Mouse (Mus musculus) liver, embryonic 12.5 days (tissue): ENCODE data around the gene 4933411K16Rik. TPM values are rescaled to one million over a fixed set of nuclear protein-coding genes. Genes with fewer than 3 reads are reported as not detected.

Experiments used
- ATAC-seq: fragments of 200-750 bp; cut with Nextera tagmentation; 2 replicates; pipeline ENCODE4 v1.8.0; 2017; ENCODE audit warnings: moderate number of reproducible peaks, mild to moderate bottlenecking, moderate library complexity
- H3K27ac ChIP-seq: fragments of 300-500 bp; sonication (generic); 2 replicates; pipeline ENCODE4 v1.5.1; 2016; ENCODE audit warnings: mild to moderate bottlenecking
- H3K27me3 ChIP-seq: fragments of 300-500 bp; sonication (generic); replicated peaks from 2 replicates; pipeline ENCODE4 v1.6.1; 2016; ENCODE audit warnings: mild to moderate bottlenecking, moderate library complexity
- H3K36me3 ChIP-seq: fragments of 300-500 bp; sonication (generic); 2 replicates; pipeline ENCODE4 v1.6.1; 2016; ENCODE audit warnings: mild to moderate bottlenecking, moderate library complexity
- H3K4me1 ChIP-seq: fragments of 300-500 bp; sonication (generic); 2 replicates; pipeline ENCODE4 v1.6.1; 2016
- H3K4me2 ChIP-seq: fragments of 300-500 bp; sonication (generic); 2 replicates; pipeline ENCODE4 v1.6.1; 2016; ENCODE audit warnings: mild to moderate bottlenecking, moderate library complexity
- H3K4me3 ChIP-seq: fragments of 300-500 bp; sonication (generic); 2 replicates; pipeline ENCODE4 v1.5.1; 2016; ENCODE audit warnings: mild to moderate bottlenecking, moderate library complexity
- H3K9ac ChIP-seq: fragments of 300-500 bp; sonication (generic); 2 replicates; pipeline ENCODE4 v1.6.1; 2016; ENCODE audit warnings: mild to moderate bottlenecking, moderate library complexity
- H3K9me3 ChIP-seq: fragments of 300-500 bp; sonication (generic); replicated peaks from 2 replicates; pipeline ENCODE4 v1.6.1; 2016; ENCODE audit warnings: mild to moderate bottlenecking, moderate library complexity
- WGBS: fragments of 180-500 bp; shearing (Covaris S2); methylation state at CpG from one replicate; pipeline ENCODE4 v1.1.7; 2016; ENCODE audit not compliant: insufficient replicate concordance; 5-methylcytosine and 5-hydroxymethylcytosine counted together
- polyA plus RNA-seq: library from polyadenylated mRNA; unstranded; fragments of >200 nt; fragmentation: Nextera tagmentation; extraction: Ambion mirVana; gene quantifications from 2 replicates; pipeline ENCODE4 v1.2.1, GENCODE M21; 2016

Gene 4933411K16Rik
- polyA plus RNA-seq, 1 experiment from 2014 or later, result 0.08 TPM

DNA sequence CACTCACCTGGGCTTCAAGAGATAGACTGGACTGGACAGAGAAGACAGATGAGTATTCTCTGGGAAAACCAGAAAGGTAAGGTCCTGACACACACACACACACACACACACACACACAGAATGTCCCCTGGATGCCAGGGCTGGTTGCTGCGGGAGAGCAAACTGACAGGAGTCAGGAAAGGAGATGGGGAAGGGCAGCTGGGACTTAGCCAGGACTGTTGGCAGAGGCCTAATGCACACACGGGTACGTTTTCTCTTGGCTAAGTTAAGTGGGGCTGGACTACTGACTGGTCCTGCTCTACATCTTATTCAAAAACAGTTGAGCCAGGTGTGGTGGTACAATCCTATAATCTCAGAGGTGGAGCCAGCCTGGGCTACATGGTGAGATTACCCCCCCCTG lies 15.7 kb upstream of the 4933411K16Rik start:
- Histone ChIP-seq H3K36me3 (peaks cover 5% of the 10 kb centered on the region; the same call in 1 of the 2 replicates), H3K4me1 (peaks cover 20% of the 10 kb centered on the region), H3K27ac (no peak overlapping the region), H3K4me3 (no peak overlapping the region), H3K9me3 (no peaks in the 10 kb centered on the region), H3K4me2 (no peak overlapping the region), H3K27me3 (peaks cover 31% of the 10 kb centered on the region), H3K9ac (no peak overlapping the region; the same call in 1 of the 2 replicates)
- WGBS, result 75% methylated on average over 3 of the region's 3 CpGs
- no peak for ATAC-seq

- H3K27ac ChIP-seq, result no peak overlapping the region
- H3K9ac ChIP-seq, result no peak overlapping the region
- peaks cover 5% of the 10 kb centered on the region; the same call in 1 of the 2 replicates for H3K36me3 ChIP-seq
- no peak overlapping the region for H3K4me2 ChIP-seq
- H3K27me3 ChIP-seq, result peaks cover 40% of the 10 kb centered on the region
- H3K4me3 ChIP-seq, result no peak overlapping the region
- no peaks in the 10 kb centered on the region for H3K9me3 ChIP-seq
- ATAC-seq, result no peak
- WGBS, result 66% methylated on average over 11 of the region's 11 CpGs
- peaks cover 20% of the 10 kb centered on the region for H3K4me1 ChIP-seq
Measured at GRCm38 (mm10) chr19:42037167-42037702, 14.8 kb upstream of the 4933411K16Rik start.

DNA sequence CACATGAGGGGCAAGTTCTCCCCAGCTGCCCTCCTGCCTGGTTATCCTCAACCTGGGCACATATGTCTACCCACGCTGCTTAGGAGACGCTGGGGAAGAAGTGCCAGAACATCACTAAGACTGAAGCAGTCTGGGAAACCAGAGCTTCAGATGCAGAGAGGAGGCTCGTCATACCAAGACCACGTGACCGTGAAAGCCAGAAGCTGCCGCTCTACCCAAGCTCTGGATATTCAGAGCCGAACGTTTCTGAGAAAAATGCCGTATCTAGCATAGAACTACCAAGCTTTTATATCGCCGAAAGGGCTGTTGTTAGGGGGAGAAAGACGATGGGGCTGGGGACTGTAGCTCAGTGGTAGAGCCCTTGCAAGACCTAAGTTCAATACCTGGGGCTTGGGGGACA lies 13.7 kb upstream of the 4933411K16Rik start:
- Histone ChIP-seq H3K4me1 (peaks cover 20% of the 10 kb centered on the region), H3K4me2 (no peak overlapping the region), H3K9ac (no peak overlapping the region), H3K36me3 (peaks cover 5% of the 10 kb centered on the region; the same call in 1 of the 2 replicates), H3K27ac (no peak overlapping the region), H3K9me3 (no peaks in the 10 kb centered on the region), H3K4me3 (no peak overlapping the region), H3K27me3 (peaks cover 41% of the 10 kb centered on the region)
- no peak for ATAC-seq
- WGBS, result 71% methylated on average over 12 of the region's 12 CpGs

GRCm38 (mm10) chr19:42043988-42044387 lies 8.1 kb upstream of the 4933411K16Rik start:
- Histone ChIP-seq H3K9ac (no peak overlapping the region), H3K4me1 (0 out of 2 replicates have a peak, but pooled peaks cover 7% of the 10 kb centered on the region), H3K27ac (no peak overlapping the region), H3K27me3 (peaks cover 38% of the 10 kb centered on the region), H3K4me3 (no peak overlapping the region), H3K9me3 (no peaks in the 10 kb centered on the region), H3K4me2 (no peak overlapping the region), H3K36me3 (no peaks in the 10 kb centered on the region)
- 79% methylated on average over 6 of the region's 6 CpGs for WGBS
- no peak for ATAC-seq

- Histone ChIP-seq H3K27ac (peak within 1 kb of the TSS; percentile 20; the same call in 1 of the 2 replicates), H3K9ac (peak within 1 kb of the TSS; percentile 14; the same call in 1 of the 2 replicates), H3K9me3 (no peaks in the 10 kb centered on the region), H3K4me3 (peak within 1 kb of the TSS; percentile 42), H3K36me3 (no peaks in the 10 kb centered on the region), H3K4me1 (0 out of 2 replicates have a peak, but pooled peaks cover 7% of the 10 kb centered on the region), H3K27me3 (peaks cover 24% of the 10 kb centered on the region), H3K4me2 (peak within 1 kb of the TSS; percentile 62)
- peak; percentile 81 for ATAC-seq
- 16% methylated on average over 23 of the region's 23 CpGs for WGBS
Measured at GRCm38 (mm10) chr19:42045269-42046102, 6.6 kb upstream of the 4933411K16Rik start, which contains the start of gene Hoga1. Gene Hoga1 (plus strand): TSS chr19:42045610.

DNA sequence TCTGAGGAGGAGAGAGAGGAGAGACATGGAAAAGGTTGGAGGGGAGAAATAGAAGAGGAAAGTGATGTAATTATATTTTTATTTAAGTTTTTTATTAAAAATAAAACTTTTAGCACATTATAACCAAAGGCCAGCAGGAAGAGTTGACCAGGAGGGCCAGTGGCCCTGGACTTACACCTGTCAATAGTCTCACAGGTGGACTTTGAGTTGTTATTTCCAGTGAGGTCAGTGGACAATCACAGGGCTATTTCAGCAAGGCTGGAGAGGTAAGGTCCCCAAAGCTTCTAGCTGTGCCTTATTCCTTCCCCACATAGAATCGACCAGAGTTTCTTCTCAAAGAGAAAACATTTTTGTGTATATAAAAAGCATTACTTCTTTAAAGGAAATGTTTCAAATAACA lies 1.8 kb upstream of the 4933411K16Rik start:
- Histone ChIP-seq H3K4me1 (peaks cover 18% of the 10 kb centered on the region; the same call in 1 of the 2 replicates), H3K4me3 (no peak overlapping the region), H3K9me3 (no peaks in the 10 kb centered on the region), H3K36me3 (peaks cover 4% of the 10 kb centered on the region; the same call in 1 of the 2 replicates), H3K27ac (no peak overlapping the region), H3K27me3 (peaks cover 9% of the 10 kb centered on the region), H3K9ac (no peak overlapping the region), H3K4me2 (no peak overlapping the region)
- WGBS, result 53% methylated on average over 1 of the region's 1 CpGs
- no peak for ATAC-seq

DNA sequence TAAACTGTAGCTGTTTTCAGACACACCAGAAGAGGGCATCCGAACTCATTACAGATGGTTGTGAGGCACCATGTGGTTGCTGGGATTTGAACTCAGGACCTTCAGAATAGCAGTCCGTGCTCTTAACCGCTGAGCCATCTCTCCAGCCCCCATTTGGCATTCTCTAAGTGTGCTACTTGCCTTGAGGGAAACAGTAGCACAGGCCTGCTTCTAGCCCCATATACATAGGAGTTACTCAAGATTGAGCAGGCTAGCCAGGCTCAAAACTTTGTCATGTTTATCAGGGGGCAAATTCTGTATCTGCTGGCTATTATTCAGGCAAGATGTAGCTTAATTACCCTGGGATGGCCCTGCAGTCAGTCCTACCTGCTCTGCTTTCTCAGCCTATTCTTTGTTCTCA lies 697 bp upstream of the 4933411K16Rik start:
- H3K27me3 ChIP-seq, result peaks cover under 1% of the 10 kb centered on the region; the same call in 1 of the 2 replicates
- H3K36me3 ChIP-seq, result peaks cover 4% of the 10 kb centered on the region; the same call in 1 of the 2 replicates
- H3K27ac ChIP-seq, result no peak overlapping the region
- no peak overlapping the region for H3K9ac ChIP-seq
- no peak for ATAC-seq
- no peaks in the 10 kb centered on the region for H3K9me3 ChIP-seq
- WGBS, result 77% methylated on average over 3 of the region's 3 CpGs
- peaks cover 12% of the 10 kb centered on the region; the same call in 1 of the 2 replicates for H3K4me1 ChIP-seq
- H3K4me2 ChIP-seq, result no peak overlapping the region
- no peak overlapping the region for H3K4me3 ChIP-seq

DNA sequence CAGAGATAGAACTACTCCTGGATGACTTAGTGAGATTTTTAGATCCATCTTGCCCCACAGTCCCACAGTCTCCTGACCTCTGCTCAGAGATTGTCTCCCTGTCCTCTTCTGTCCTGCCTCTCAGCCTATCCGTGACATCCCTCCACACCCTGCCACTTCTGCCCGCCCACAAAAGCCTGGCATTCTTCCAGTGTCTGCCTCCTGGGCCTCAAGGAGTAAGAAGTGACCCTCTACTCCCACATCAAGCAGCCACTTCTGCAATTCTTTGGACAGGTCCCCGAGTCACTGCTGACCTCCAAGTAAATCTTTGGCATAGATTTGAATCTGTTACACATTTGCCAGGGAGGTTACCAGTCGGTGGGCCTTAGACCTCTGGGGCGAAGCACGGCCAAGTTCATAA lies 2.2 kb downstream of the 4933411K16Rik start:
- H3K4me3 ChIP-seq, result no peak overlapping the region
- no peak overlapping the region for H3K9ac ChIP-seq
- peaks cover 4% of the 10 kb centered on the region; the same call in 1 of the 2 replicates for H3K36me3 ChIP-seq
- no peak overlapping the region for H3K27ac ChIP-seq
- no peaks in the 10 kb centered on the region for H3K9me3 ChIP-seq
- WGBS, result 66% methylated on average over 6 of the region's 6 CpGs
- no peak for ATAC-seq
- no peak overlapping the region for H3K4me2 ChIP-seq
- peaks cover 12% of the 10 kb centered on the region; the same call in 1 of the 2 replicates for H3K4me1 ChIP-seq
- no peaks in the 10 kb centered on the region for H3K27me3 ChIP-seq

DNA sequence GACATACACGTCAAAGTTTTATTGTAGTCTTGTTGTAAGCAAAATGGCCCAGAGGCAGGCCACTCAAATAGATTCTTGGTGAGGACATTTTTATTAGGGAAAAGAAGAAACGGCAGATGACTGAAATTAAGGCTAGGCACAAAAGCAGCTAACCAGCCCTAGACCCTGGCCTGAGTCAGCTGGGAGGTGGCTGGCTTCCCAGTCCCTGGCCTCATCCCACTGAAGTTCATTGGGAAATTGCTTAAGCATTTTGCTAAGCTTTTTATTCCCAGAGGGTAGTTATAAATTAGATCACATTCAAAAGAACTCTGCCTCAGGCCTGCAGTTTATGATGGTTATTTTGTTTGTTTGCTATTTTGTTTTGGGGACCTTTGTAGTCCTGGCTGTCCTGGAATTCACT lies 3.8 kb downstream of the 4933411K16Rik start:
- H3K4me2 ChIP-seq, result no peak overlapping the region
- no peak overlapping the region for H3K9ac ChIP-seq
- no peaks in the 10 kb centered on the region for H3K9me3 ChIP-seq
- H3K36me3 ChIP-seq, result peaks cover 4% of the 10 kb centered on the region; the same call in 1 of the 2 replicates
- H3K27me3 ChIP-seq, result no peaks in the 10 kb centered on the region
- H3K4me3 ChIP-seq, result no peak overlapping the region
- 0 out of 2 replicates have a peak, but pooled peaks cover 8% of the 10 kb centered on the region for H3K4me1 ChIP-seq
- H3K27ac ChIP-seq, result no peak overlapping the region
- no peak for ATAC-seq
- WGBS, result 72% methylated on average over 2 of the region's 2 CpGs

DNA sequence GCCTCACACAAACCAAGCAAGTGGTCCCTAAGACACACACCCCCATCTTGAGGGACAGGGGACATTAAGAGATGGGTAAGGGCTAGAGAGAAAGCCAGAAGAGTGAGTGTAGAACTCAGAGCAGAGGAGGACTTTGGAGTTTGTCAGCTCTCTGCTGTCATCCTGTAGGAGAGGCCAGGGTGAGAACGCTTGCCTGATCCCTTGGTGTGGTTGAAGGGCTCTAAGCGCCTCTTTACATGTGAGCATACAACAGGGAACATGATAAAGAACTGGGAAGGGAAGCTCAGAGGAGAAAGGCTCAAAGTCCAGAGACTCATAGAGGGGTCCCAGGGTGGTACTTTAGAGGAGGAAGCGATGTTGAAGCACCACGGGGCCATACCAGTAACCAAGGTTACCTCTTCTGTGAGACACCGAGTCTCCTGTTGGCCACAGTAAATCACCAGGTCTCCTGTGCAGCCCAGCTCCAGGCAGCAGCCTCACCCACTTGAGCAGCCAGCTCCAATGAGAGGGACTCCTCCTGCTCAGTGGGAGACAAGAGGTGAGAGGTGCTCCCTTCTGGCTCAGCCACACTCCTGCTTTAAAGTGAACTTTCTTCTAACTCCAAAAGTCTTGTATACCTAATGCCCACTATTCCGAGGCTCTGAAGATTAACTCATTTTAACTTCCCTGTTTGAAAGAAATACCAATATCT lies 4.8 kb downstream of the 4933411K16Rik start:
- no peaks in the 10 kb centered on the region for H3K27me3 ChIP-seq
- 61% methylated on average over 6 of the region's 6 CpGs for WGBS
- no peak overlapping the region for H3K9ac ChIP-seq
- peaks cover 4% of the 10 kb centered on the region; the same call in 1 of the 2 replicates for H3K36me3 ChIP-seq
- no peak overlapping the region for H3K4me2 ChIP-seq
- H3K27ac ChIP-seq, result no peak overlapping the region
- H3K9me3 ChIP-seq, result no peaks in the 10 kb centered on the region
- no peak for ATAC-seq
- H3K4me1 ChIP-seq, result 0 out of 2 replicates have a peak, but pooled peaks cover 4% of the 10 kb centered on the region
- H3K4me3 ChIP-seq, result no peak overlapping the region

DNA sequence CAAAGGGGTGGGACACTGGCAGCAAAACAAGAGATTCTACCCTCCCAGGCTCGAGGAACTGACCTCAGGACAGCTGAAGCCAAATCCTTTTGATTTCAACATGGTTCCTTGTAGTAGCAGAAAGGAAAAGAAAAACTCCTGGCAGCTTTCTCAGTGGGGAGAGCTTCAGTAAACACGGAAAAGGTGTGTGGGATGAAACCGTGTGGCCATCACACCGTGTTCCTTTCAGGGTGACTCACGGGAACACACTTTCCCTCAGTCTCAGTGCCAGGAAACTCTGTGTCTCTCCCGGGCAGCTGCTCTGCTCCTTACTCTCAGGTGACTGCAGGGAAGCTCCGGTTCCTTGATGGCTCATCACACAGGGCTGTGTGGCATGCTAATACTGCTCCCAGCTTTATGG lies 6.4 kb downstream of the 4933411K16Rik start:
- no peaks in the 10 kb centered on the region for H3K27me3 ChIP-seq
- H3K4me2 ChIP-seq, result no peak overlapping the region
- H3K36me3 ChIP-seq, result no peaks in the 10 kb centered on the region; the same call in 1 of the 2 replicates
- H3K4me3 ChIP-seq, result no peak overlapping the region
- H3K27ac ChIP-seq, result no peak overlapping the region
- no peak overlapping the region for H3K9ac ChIP-seq
- no peaks in the 10 kb centered on the region for H3K4me1 ChIP-seq
- no peak for ATAC-seq
- 60% methylated on average over 7 of the region's 7 CpGs for WGBS
- no peaks in the 10 kb centered on the region for H3K9me3 ChIP-seq
